Comparison of ENCODE assay signal across 8 mouse cellular contexts in the genomic region with DNA sequence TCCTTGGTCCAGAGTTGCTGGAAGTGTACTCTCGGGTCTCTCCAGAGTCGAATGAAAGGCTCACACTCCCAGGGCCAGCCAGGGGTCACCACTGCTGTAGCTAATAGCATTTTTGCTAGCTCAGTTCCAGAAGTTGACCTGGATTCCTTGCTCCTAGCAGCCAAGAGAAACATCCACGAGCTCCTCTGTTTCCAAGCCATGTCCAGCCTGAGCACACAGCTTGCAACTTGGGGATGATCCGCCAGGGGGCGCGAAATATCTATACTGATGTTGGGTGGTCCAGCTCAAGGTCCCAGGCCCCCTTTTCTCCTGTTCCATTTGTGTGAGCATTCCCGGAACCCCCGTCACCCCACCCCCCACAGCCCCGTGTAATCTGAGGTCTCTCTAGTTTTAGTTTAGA. TPM values are rescaled to one million over a fixed set of nuclear protein-coding genes. Genes with fewer than 3 reads are reported as not detected.
DNase-seq lines count a peak whose midpoint lies in the region; ATAC-seq and TF ChIP-seq lines count a peak whose summit lies in the region.

No protein-coding gene starts in this region.

- H3K9ac ChIP-seq in hindbrain, embryonic 12.5 days: no peak overlapping the region
- no peak overlapping the region for H3K9ac ChIP-seq in limb, embryonic 11.5 days (ENCODE audit: low read length)
- no peak overlapping the region for H3K9ac ChIP-seq in neural tube, embryonic 15.5 days (replicated peaks)

- peak; percentile 75 for DNase-seq in hindbrain, embryonic 10.5 days (ENCODE audit: low spot score)
- peak; percentile 70 to 73 for DNase-seq in B cell, adult 2 months
- DNase-seq in ZHBTc4 (ENCODE audit: low read depth, low spot score): peak; percentile 81
- peak; percentile 69 for DNase-seq in gastrocnemius, adult 2 months
- DNase-seq in limb, embryonic 11.5 days (ENCODE audit: low spot score): peak; percentile 83

- H3K27ac ChIP-seq in hindbrain, embryonic 10.5 days: no peak overlapping the region
- no peak overlapping the region for H3K27ac ChIP-seq in hindbrain, embryonic 12.5 days
- no peak overlapping the region; the same call in 1 of the 2 replicates for H3K27ac ChIP-seq in gastrocnemius, adult 2 months
- no peak overlapping the region for H3K27ac ChIP-seq in limb, embryonic 11.5 days (replicated peaks; ENCODE audit: low read depth, low read length)
- H3K27ac ChIP-seq in neural tube, embryonic 15.5 days (replicated peaks): 0 out of 2 replicates have a peak overlapping the region, but pooled peaks have one; percentile 2

- H3K9me3 ChIP-seq in hindbrain, embryonic 10.5 days: no peaks in the 10 kb centered on the region
- no peaks in the 10 kb centered on the region for H3K9me3 ChIP-seq in hindbrain, embryonic 12.5 days (replicated peaks)
- H3K9me3 ChIP-seq in limb, embryonic 11.5 days (ENCODE audit: control insufficient read depth, low read length): no peaks in the 10 kb centered on the region
- no peaks in the 10 kb centered on the region for H3K9me3 ChIP-seq in neural tube, embryonic 15.5 days (replicated peaks)

- H3K4me1 ChIP-seq in hindbrain, embryonic 10.5 days (replicated peaks): peaks cover 14% of the 10 kb centered on the region
- peaks cover 13% of the 10 kb centered on the region for H3K4me1 ChIP-seq in hindbrain, embryonic 12.5 days
- peaks cover 3% of the 10 kb centered on the region; the same call in 1 of the 2 replicates for H3K4me1 ChIP-seq in limb, embryonic 11.5 days (ENCODE audit: control insufficient read depth, insufficient read depth, low read length)
- H3K4me1 ChIP-seq in neural tube, embryonic 15.5 days: peaks cover 15% of the 10 kb centered on the region

- TF ChIP-seq CTCF in gastrocnemius, adult 2 months (IDR thresholded peaks at IDR 0.05): peak; percentile 67

- no peak overlapping the region for H3K4me2 ChIP-seq in hindbrain, embryonic 12.5 days (replicated peaks)
- no peak overlapping the region for H3K4me2 ChIP-seq in limb, embryonic 11.5 days (ENCODE audit: low read depth, severe bottlenecking)
- peak overlapping the region; percentile 7; the same call in 1 of the 2 replicates for H3K4me2 ChIP-seq in neural tube, embryonic 15.5 days

- intact Hi-C loops in gastrocnemius, adult 2 months (cut with DNase I): no loop called here

- no peak overlapping the region for H3K4me3 ChIP-seq in hindbrain, embryonic 10.5 days
- H3K4me3 ChIP-seq in hindbrain, embryonic 12.5 days: no peak overlapping the region
- H3K4me3 ChIP-seq in gastrocnemius, adult 2 months: no peak overlapping the region
- H3K4me3 ChIP-seq in limb, embryonic 11.5 days (ENCODE audit: low read depth, low read length): no peak overlapping the region
- no peak overlapping the region for H3K4me3 ChIP-seq in neural tube, embryonic 15.5 days (replicated peaks)

- WGBS in hindbrain, embryonic 10.5 days: 31% methylated on average over 9 of the region's 9 CpGs
- WGBS in hindbrain, embryonic 12.5 days: 33% methylated on average over 9 of the region's 9 CpGs
- WGBS in limb, embryonic 11.5 days: 41% methylated on average over 9 of the region's 9 CpGs
- 46% methylated on average over 9 of the region's 9 CpGs for WGBS in neural tube, embryonic 15.5 days

- H3K36me3 ChIP-seq in hindbrain, embryonic 10.5 days: no peaks in the 10 kb centered on the region
- H3K36me3 ChIP-seq in hindbrain, embryonic 12.5 days: no peaks in the 10 kb centered on the region
- no peaks in the 10 kb centered on the region for H3K36me3 ChIP-seq in limb, embryonic 11.5 days (ENCODE audit: control insufficient read depth, insufficient read depth, low read length)
- H3K36me3 ChIP-seq in neural tube, embryonic 15.5 days: no peaks in the 10 kb centered on the region

- no peaks in the 10 kb centered on the region for H3K27me3 ChIP-seq in hindbrain, embryonic 10.5 days (ENCODE audit: insufficient read depth, poor library complexity, severe bottlenecking)
- H3K27me3 ChIP-seq in hindbrain, embryonic 12.5 days: no peaks in the 10 kb centered on the region
- H3K27me3 ChIP-seq in limb, embryonic 11.5 days (ENCODE audit: control insufficient read depth, insufficient read depth, low read length): no peaks in the 10 kb centered on the region
- H3K27me3 ChIP-seq in neural tube, embryonic 15.5 days (replicated peaks): no peaks in the 10 kb centered on the region

- ATAC-seq in hindbrain, embryonic 12.5 days (ENCODE audit: low FRiP score): no peak
- ATAC-seq in limb, embryonic 11.5 days (ENCODE audit: insufficient number of reproducible peaks, low FRiP score, low TSS enrichment, low read depth): no peak
- ATAC-seq in neural tube, embryonic 15.5 days (ENCODE audit: low FRiP score): no peak
- ATAC-seq in erythroid progenitor cell, adult 5-6 weeks (replicated peaks; ENCODE audit: low FRiP score, poor library complexity, severe bottlenecking): no peak

RNA-seq across cellular contexts. Expression of a gene that starts 3.5 kb away (rescaled TPM):
- polyA plus RNA-seq in hindbrain, embryonic 10.5 days (2016; fragmentation: Nextera tagmentation; extraction: Ambion mirVana): 5.3 and 6.5 TPM in 2 replicates
- 4.3 and 4.8 TPM in 2 replicates for polyA plus RNA-seq in hindbrain, embryonic 12.5 days (2016; fragmentation: Nextera tagmentation; extraction: Ambion mirVana)
- 10 to 100 TPM in 1 of 2 experiments, 1 to 10 TPM in 1; 8.5 to 10.7 TPM for total RNA-seq in gastrocnemius, adult 2 months (2021)
- polyA plus RNA-seq in limb, embryonic 11.5 days (2014; fragmentation: Nextera tagmentation; extraction: Ambion mirVana): 3.8 and 4.2 TPM in 2 replicates
- polyA plus RNA-seq in neural tube, embryonic 15.5 days (2015; fragmentation: Nextera tagmentation; extraction: Ambion mirVana): 3.1 and 4.0 TPM in 2 replicates
- total RNA-seq in erythroid progenitor cell, adult 5-6 weeks (2015; ENCODE audit: low replicate concordance): 7.1 and 8.6 TPM in 2 replicates
- 4.6 and 11.6 TPM in 2 replicates for total RNA-seq in erythroid progenitor cell, adult 5-6 weeks (2017; ENCODE audit: low replicate concordance)

RNA-seq across cellular contexts. Expression of a gene that starts 5.2 kb away (rescaled TPM):
- not detected in 2 replicates for polyA plus RNA-seq in hindbrain, embryonic 10.5 days (2016; fragmentation: Nextera tagmentation; extraction: Ambion mirVana)
- polyA plus RNA-seq in hindbrain, embryonic 12.5 days (2016; fragmentation: Nextera tagmentation; extraction: Ambion mirVana): not detected in 2 replicates
- total RNA-seq in gastrocnemius, adult 2 months (2021): under 1 TPM; 0.17 to 0.38 TPM
- not detected in 2 replicates for polyA plus RNA-seq in limb, embryonic 11.5 days (2014; fragmentation: Nextera tagmentation; extraction: Ambion mirVana)
- 0.23 and 0.37 TPM in 2 replicates for polyA plus RNA-seq in neural tube, embryonic 15.5 days (2015; fragmentation: Nextera tagmentation; extraction: Ambion mirVana)
- total RNA-seq in erythroid progenitor cell, adult 5-6 weeks (2015; ENCODE audit: low replicate concordance): not detected in 2 replicates
- total RNA-seq in erythroid progenitor cell, adult 5-6 weeks (2017; ENCODE audit: low replicate concordance): not detected in 2 replicates

RNA-seq across cellular contexts. Expression of a gene that starts 10.3 kb away (rescaled TPM):
- polyA plus RNA-seq in hindbrain, embryonic 10.5 days (2016; fragmentation: Nextera tagmentation; extraction: Ambion mirVana): 5.2 and 9.6 TPM in 2 replicates
- polyA plus RNA-seq in hindbrain, embryonic 12.5 days (2016; fragmentation: Nextera tagmentation; extraction: Ambion mirVana): 12.3 and 14.3 TPM in 2 replicates
- total RNA-seq in gastrocnemius, adult 2 months (2021): 1 to 10 TPM; 2.7 to 5.9 TPM
- 1.9 and 2.9 TPM in 2 replicates for polyA plus RNA-seq in limb, embryonic 11.5 days (2014; fragmentation: Nextera tagmentation; extraction: Ambion mirVana)
- polyA plus RNA-seq in neural tube, embryonic 15.5 days (2015; fragmentation: Nextera tagmentation; extraction: Ambion mirVana): 30.8 and 36.3 TPM in 2 replicates
- 2.9 TPM in 1 of 2 replicates, not detected in the other for total RNA-seq in erythroid progenitor cell, adult 5-6 weeks (2015; ENCODE audit: low replicate concordance)
- 0.64 and 4.4 TPM in 2 replicates for total RNA-seq in erythroid progenitor cell, adult 5-6 weeks (2017; ENCODE audit: low replicate concordance)

RNA-seq across cellular contexts. Expression of a gene that starts 14.0 kb away (rescaled TPM):
- polyA plus RNA-seq in hindbrain, embryonic 10.5 days (2016; fragmentation: Nextera tagmentation; extraction: Ambion mirVana): 1.0 and 1.7 TPM in 2 replicates
- 1.6 and 2.2 TPM in 2 replicates for polyA plus RNA-seq in hindbrain, embryonic 12.5 days (2016; fragmentation: Nextera tagmentation; extraction: Ambion mirVana)
- total RNA-seq in gastrocnemius, adult 2 months (2021): 1 to 10 TPM; 4.3 to 8.7 TPM
- 1.7 and 1.9 TPM in 2 replicates for polyA plus RNA-seq in limb, embryonic 11.5 days (2014; fragmentation: Nextera tagmentation; extraction: Ambion mirVana)
- polyA plus RNA-seq in neural tube, embryonic 15.5 days (2015; fragmentation: Nextera tagmentation; extraction: Ambion mirVana): 1.00 and 1.8 TPM in 2 replicates
- not detected in 2 replicates for total RNA-seq in erythroid progenitor cell, adult 5-6 weeks (2015; ENCODE audit: low replicate concordance)
- total RNA-seq in erythroid progenitor cell, adult 5-6 weeks (2017; ENCODE audit: low replicate concordance): not detected in 2 replicates

RNA-seq across cellular contexts. Expression of a gene that starts 34.6 kb away (rescaled TPM):
- polyA plus RNA-seq in hindbrain, embryonic 10.5 days (2016; fragmentation: Nextera tagmentation; extraction: Ambion mirVana): 0.73 and 0.82 TPM in 2 replicates
- 0.88 and 1.2 TPM in 2 replicates for polyA plus RNA-seq in hindbrain, embryonic 12.5 days (2016; fragmentation: Nextera tagmentation; extraction: Ambion mirVana)
- total RNA-seq in gastrocnemius, adult 2 months (2021): 10 to 100 TPM; 26.4 to 33.5 TPM
- polyA plus RNA-seq in limb, embryonic 11.5 days (2014; fragmentation: Nextera tagmentation; extraction: Ambion mirVana): 0.63 and 0.84 TPM in 2 replicates
- polyA plus RNA-seq in neural tube, embryonic 15.5 days (2015; fragmentation: Nextera tagmentation; extraction: Ambion mirVana): 0.51 and 0.79 TPM in 2 replicates
- total RNA-seq in erythroid progenitor cell, adult 5-6 weeks (2015; ENCODE audit: low replicate concordance): 2.2 TPM in 1 of 2 replicates, not detected in the other
- total RNA-seq in erythroid progenitor cell, adult 5-6 weeks (2017; ENCODE audit: low replicate concordance): 0.26 and 1.8 TPM in 2 replicates
